Mouse (Mus musculus): ENCODE measurements around the gene Mpdu1. TPM values are rescaled to one million over a fixed set of nuclear protein-coding genes. Genes with fewer than 3 reads are reported as not detected.
A peak's percentile ranks its signal among the peaks of the same experiment; 100 is the strongest.

Gene Mpdu1
- total and polyA plus RNA-seq, 3 experiments, result 60.9 to 259 (median 101) TPM

DNA sequence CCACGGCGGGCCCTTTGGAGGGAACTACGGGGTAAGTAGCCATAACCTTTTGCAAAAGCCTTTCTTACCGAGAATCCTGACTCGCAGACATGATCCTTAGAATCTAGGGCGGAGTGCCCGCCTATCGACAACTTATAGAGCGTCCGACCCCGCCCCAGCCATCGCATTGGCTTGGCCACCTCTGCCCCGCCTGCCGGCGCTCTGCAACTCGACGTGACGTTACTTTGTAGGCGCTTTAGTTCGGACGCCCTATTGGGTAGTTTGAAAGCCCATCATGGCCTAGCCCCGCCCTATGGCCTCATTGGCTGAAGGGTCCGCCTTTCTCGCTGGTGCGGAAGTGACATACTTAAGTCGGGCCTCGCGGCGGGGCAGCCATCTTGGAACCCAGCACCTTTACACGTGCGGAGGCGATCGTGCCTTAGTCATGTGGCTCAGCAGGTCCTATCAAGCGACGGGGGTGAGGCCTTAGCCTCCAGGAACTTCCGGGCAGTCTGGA is 9.8 kb upstream of the Mpdu1 start, which contains the start of gene Eif4a1 (continued):
- TF ChIP-seq ETS1 (IDR thresholded peaks at IDR 0.05; ENCODE audit: low read depth, low read length), result peak; percentile 54; the same call in 1 of the 2 replicates
- no peak for TF ChIP-seq ZC3H11A (IDR thresholded peaks at IDR 0.05; ENCODE audit: low read depth, low read length)

GRCm38 (mm10) chr11:69671726-69672124 is 9.3 kb upstream of the Mpdu1 start:
- peak overlapping the region; percentile 61 to 98 for H3K4me3 ChIP-seq (ENCODE audit: control insufficient read depth in 1 of 2, insufficient read depth in 1 of 2, low read depth in 2 of 2, low read length in 2 of 2)
- peaks cover 0 to 15% of the 10 kb centered on the region in 2 experiments; a peak in 1 of 4 replicates for H3K4me1 ChIP-seq (ENCODE audit: control insufficient read depth in 1 of 2, insufficient read depth in 2 of 2, low read length in 2 of 2)
- peak overlapping the region; percentile 96 for H3K27ac ChIP-seq (ENCODE audit: control insufficient read depth, low read depth, low read length)
- TF ChIP-seq KAT2A (conservative IDR thresholded peaks at IDR 0.05; ENCODE audit: low read depth, low read length), result no peak
- TF ChIP-seq MEF2A (IDR thresholded peaks at IDR 0.05; ENCODE audit: extremely low read depth, insufficient replicate concordance, low read depth, low read length, poor library complexity, severe bottlenecking), result 0 out of 2 replicates have a peak, but pooled peaks have one; percentile 12
- H3K9ac ChIP-seq (ENCODE audit: control insufficient read depth, low read depth, low read length, poor library complexity, severe bottlenecking), result peak overlapping the region; percentile 100
- DNase-seq (ENCODE audit: low read depth, low spot score), result no peak
- H3K27me3 ChIP-seq (ENCODE audit: control insufficient read depth in 1 of 2, insufficient read depth in 2 of 2, low read length in 2 of 2), result no peaks in the 10 kb centered on the region
- H3K9me3 ChIP-seq (replicated peaks; ENCODE audit: insufficient read depth, low read length), result no peaks in the 10 kb centered on the region
- H3K79me2 ChIP-seq (ENCODE audit: control insufficient read depth, insufficient read depth, low read length, poor library complexity), result peaks cover 37% of the 10 kb centered on the region
- peaks cover 17 to 26% of the 10 kb centered on the region in 2 experiments for H3K36me3 ChIP-seq (ENCODE audit: control insufficient read depth in 1 of 2, insufficient read depth in 2 of 2, low read length in 2 of 2)

GRCm38 (mm10) chr11:69670786-69671725 is 8.6 kb upstream of the Mpdu1 start:
- Histone ChIP-seq H3K4me1 (ENCODE audit: control insufficient read depth in 1 of 2, insufficient read depth in 2 of 2, low read length in 2 of 2) (peaks cover 0 to 15% of the 10 kb centered on the region in 2 experiments; a peak in 1 of 4 replicates), H3K36me3 (ENCODE audit: control insufficient read depth in 1 of 2, insufficient read depth in 2 of 2, low read length in 2 of 2) (peaks cover 13 to 26% of the 10 kb centered on the region in 2 experiments)
- TF ChIP-seq CTCF (IDR thresholded peaks at IDR 0.05 in 2 of 3, conservative IDR thresholded peaks at IDR 0.05 in 1 of 3; ENCODE audit: control insufficient read depth in 1 of 3, insufficient read depth in 1 of 3, low read depth in 2 of 3, low read length in 3 of 3, poor library complexity in 1 of 3, severe bottlenecking in 1 of 3) (no peak), ZKSCAN1 (IDR thresholded peaks at IDR 0.05; ENCODE audit: low read depth, low read length) (no peak), E2F4 (IDR thresholded peaks at IDR 0.05; ENCODE audit: borderline replicate concordance, low read depth, low read length) (no peak), RAD21 (IDR thresholded peaks at IDR 0.05; ENCODE audit: low read depth, low read length) (no peak), GATA1 (IDR thresholded peaks at IDR 0.05; ENCODE audit: low read depth, low read length) (no peak), UBTF (IDR thresholded peaks at IDR 0.05; ENCODE audit: borderline replicate concordance, insufficient read depth, low read depth, low read length) (0 out of 2 replicates have a peak, but pooled peaks have one; percentile 31), ZMIZ1 (IDR thresholded peaks at IDR 0.05; ENCODE audit: low read depth, low read length) (peak; percentile 89; the same call in 1 of the 2 replicates), SIN3A (IDR thresholded peaks at IDR 0.05; ENCODE audit: low read length) (peak; percentile 92), MAFK (IDR thresholded peaks at IDR 0.05; ENCODE audit: borderline replicate concordance, low read depth, low read length) (no peak), ZNF384 (IDR thresholded peaks at IDR 0.05; ENCODE audit: low read depth, low read length) (no peak), MAZ (IDR thresholded peaks at IDR 0.05; ENCODE audit: low read depth, low read length) (peak; percentile 100), NELFE (IDR thresholded peaks at IDR 0.05; ENCODE audit: low read depth, low read length) (peak; percentile 68), POLR2AphosphoS5 (IDR thresholded peaks at IDR 0.05; ENCODE audit: borderline replicate concordance, low read depth, low read length) (no peak), CHD1 (IDR thresholded peaks at IDR 0.05; ENCODE audit: low read depth, low read length) (0 out of 2 replicates have a peak, but pooled peaks have one; percentile 28), CHD2 (IDR thresholded peaks at IDR 0.05; ENCODE audit: low read length) (peak; percentile 70), NRF1 (IDR thresholded peaks at IDR 0.05; ENCODE audit: insufficient read depth, low read depth, low read length, poor library complexity, severe bottlenecking) (peak; percentile 36; the same call in 1 of the 2 replicates), MYC (IDR thresholded peaks at IDR 0.05; ENCODE audit: low read depth, low read length) (peak; percentile 95), ZC3H11A (IDR thresholded peaks at IDR 0.05; ENCODE audit: low read depth, low read length) (no peak), MAX (IDR thresholded peaks at IDR 0.05; ENCODE audit: low read length) (peak; percentile 94), JUND (IDR thresholded peaks at IDR 0.05; ENCODE audit: low read depth, low read length) (no peak), POLR2AphosphoS2 (IDR thresholded peaks at IDR 0.05; ENCODE audit: low read length) (peak; percentile 96), MYB (IDR thresholded peaks at IDR 0.05; ENCODE audit: low read depth, low read length) (no peak), TAL1 (IDR thresholded peaks at IDR 0.05; ENCODE audit: low read length) (no peak), MEF2A (IDR thresholded peaks at IDR 0.05; ENCODE audit: extremely low read depth, insufficient replicate concordance, low read depth, low read length, poor library complexity, severe bottlenecking) (no peak)

More at GRCm38 (mm10) chr11:69670786-69671725, 8.6 kb upstream of the Mpdu1 start:
- no peaks in the 10 kb centered on the region for H3K9me3 ChIP-seq (replicated peaks; ENCODE audit: insufficient read depth, low read length)
- H3K79me2 ChIP-seq (ENCODE audit: control insufficient read depth, insufficient read depth, low read length, poor library complexity), result peaks cover 36% of the 10 kb centered on the region
- H3K9ac ChIP-seq (ENCODE audit: control insufficient read depth, low read depth, low read length, poor library complexity, severe bottlenecking), result peak overlapping the region; percentile 100
- peak overlapping the region; percentile 61 to 98 for H3K4me3 ChIP-seq (ENCODE audit: control insufficient read depth in 1 of 2, insufficient read depth in 1 of 2, low read depth in 2 of 2, low read length in 2 of 2)
- H3K27me3 ChIP-seq (ENCODE audit: control insufficient read depth in 1 of 2, insufficient read depth in 2 of 2, low read length in 2 of 2), result no peaks in the 10 kb centered on the region
- H3K27ac ChIP-seq (ENCODE audit: control insufficient read depth, low read depth, low read length), result peak overlapping the region; percentile 96
- peak; percentile 96 for DNase-seq (ENCODE audit: low read depth, low spot score)

Data from MEL (cell line).